Comparison of ENCODE assay signal across 18 mouse cellular contexts in the genomic region with DNA sequence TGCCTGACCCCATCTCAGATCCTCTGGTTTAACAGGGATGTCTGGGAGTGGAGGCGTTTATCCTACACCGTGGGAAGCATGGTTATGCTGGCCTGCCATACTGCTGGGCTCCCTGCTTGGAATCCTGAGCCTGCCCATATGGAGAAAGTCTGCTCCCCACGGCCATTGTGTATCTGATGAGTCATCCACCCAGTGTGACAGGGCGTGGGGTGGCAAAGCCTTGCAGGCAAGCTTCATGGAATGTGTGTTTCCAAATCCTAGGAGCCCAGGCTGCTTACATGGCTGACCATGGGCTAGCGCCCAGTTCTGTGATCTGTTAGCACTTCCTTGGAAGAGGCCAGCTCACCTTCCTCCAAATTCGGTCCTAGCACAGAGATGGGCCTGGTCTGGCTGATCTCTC. TPM values are rescaled to one million over a fixed set of nuclear protein-coding genes. Genes with fewer than 3 reads are reported as not detected.
DNase-seq lines count a peak whose midpoint lies in the region; ATAC-seq lines count a peak whose summit lies in the region.
"Had no signal": no experiment of that assay in that cellular context is flagged by ENCODE, and none has a peak within 500 bp of the region (broad histone marks: within the 10 kb centered on the region; RNA-seq: fewer than 3 reads in every experiment).

No protein-coding gene starts in this region.

- no peak overlapping the region for H3K9ac ChIP-seq in hindbrain, embryonic 12.5 days
- H3K9ac ChIP-seq in stomach, embryonic 15.5 days = no peak overlapping the region
- H3K9ac ChIP-seq: heart, embryonic 12.5 days; liver, embryonic 15.5 days; midbrain, embryonic 13.5 days had no signal

- peak; percentile 49 to 70 for DNase-seq in adrenal gland, adult (ENCODE audit: inconsistent age in 2 of 2, low spot score in 1 of 2)
- DNase-seq in adrenal gland, postnatal 4 days (ENCODE audit: low spot score in 2 of 2) = no peak
- DNase-seq in hindbrain, embryonic 10.5 days (ENCODE audit: low spot score) = no peak
- peak; percentile 52 for DNase-seq in cerebellum, adult 8-10 months
- no peak for DNase-seq in c-Kit-positive CD71-positive TER-119-positive erythroid progenitor cells, embryonic 14.5 days (ENCODE audit: low spot score)
- DNase-seq in layer of hippocampus, adult 8-10 months (ENCODE audit: low spot score in 2 of 2) = no peak
- DNase-seq: kidney, postnatal 14 days; layer of hippocampus, postnatal 36 days; left cerebral cortex, postnatal 4 days; lung, postnatal 36 days; thymus, postnatal 4 days had no signal

- 69% methylated on average over 6 of the region's 6 CpGs for WGBS in hindbrain, embryonic 10.5 days
- 79% methylated on average over 6 of the region's 6 CpGs for WGBS in hindbrain, embryonic 12.5 days
- whole genome bisulfite sequencing in stomach, embryonic 15.5 days = 65% methylated on average over 6 of the region's 6 CpGs

- peak overlapping the region; percentile 29; the same call in 1 of the 2 replicates for H3K27ac ChIP-seq in hindbrain, embryonic 10.5 days
- H3K27ac ChIP-seq in hindbrain, embryonic 12.5 days = no peak overlapping the region
- peak overlapping the region; percentile 17; the same call in 1 of the 2 replicates for H3K27ac ChIP-seq in stomach, embryonic 15.5 days
- H3K27ac ChIP-seq: liver, embryonic 15.5 days; midbrain, embryonic 13.5 days had no signal

- no peaks in the 10 kb centered on the region for H3K27me3 ChIP-seq in hindbrain, embryonic 10.5 days (ENCODE audit: insufficient read depth, poor library complexity, severe bottlenecking)
- H3K27me3 ChIP-seq in hindbrain, embryonic 12.5 days = no peaks in the 10 kb centered on the region
- no peaks in the 10 kb centered on the region for H3K27me3 ChIP-seq in stomach, embryonic 15.5 days (replicated peaks)
- H3K27me3 ChIP-seq: heart, embryonic 12.5 days; liver, embryonic 15.5 days; midbrain, embryonic 13.5 days had no signal

- H3K36me3 ChIP-seq in hindbrain, embryonic 10.5 days = no peaks in the 10 kb centered on the region
- no peaks in the 10 kb centered on the region for H3K36me3 ChIP-seq in hindbrain, embryonic 12.5 days
- H3K36me3 ChIP-seq in stomach, embryonic 15.5 days = no peaks in the 10 kb centered on the region
- H3K36me3 ChIP-seq: heart, embryonic 12.5 days; liver, embryonic 15.5 days; midbrain, embryonic 13.5 days had no signal

- H3K4me1 ChIP-seq in hindbrain, embryonic 10.5 days (replicated peaks) = peaks cover 13% of the 10 kb centered on the region
- H3K4me1 ChIP-seq in hindbrain, embryonic 12.5 days = peaks cover 12% of the 10 kb centered on the region
- peaks cover 9% of the 10 kb centered on the region; the same call in 1 of the 2 replicates for H3K4me1 ChIP-seq in stomach, embryonic 15.5 days

- no peak overlapping the region for H3K4me3 ChIP-seq in hindbrain, embryonic 10.5 days
- no peak overlapping the region for H3K4me3 ChIP-seq in hindbrain, embryonic 12.5 days
- H3K4me3 ChIP-seq in stomach, embryonic 15.5 days (replicated peaks) = no peak overlapping the region
- H3K4me3 ChIP-seq: heart, embryonic 12.5 days; liver, embryonic 15.5 days; midbrain, embryonic 13.5 days had no signal

- ATAC-seq in hindbrain, embryonic 12.5 days (ENCODE audit: low FRiP score) = no peak
- no peak for ATAC-seq in stomach, embryonic 15.5 days (ENCODE audit: insufficient read depth, low FRiP score, low read depth)
- ATAC-seq: intestine, embryonic 16.5 days; midbrain, embryonic 13.5 days had no signal

- no peaks in the 10 kb centered on the region for H3K9me3 ChIP-seq in hindbrain, embryonic 10.5 days
- H3K9me3 ChIP-seq in hindbrain, embryonic 12.5 days (replicated peaks) = no peaks in the 10 kb centered on the region
- no peaks in the 10 kb centered on the region for H3K9me3 ChIP-seq in stomach, embryonic 15.5 days
- H3K9me3 ChIP-seq: heart, embryonic 12.5 days; liver, embryonic 15.5 days; midbrain, embryonic 13.5 days had no signal

- no peak overlapping the region for H3K4me2 ChIP-seq in hindbrain, embryonic 12.5 days (replicated peaks)
- H3K4me2 ChIP-seq in stomach, embryonic 15.5 days = no peak overlapping the region
- H3K4me2 ChIP-seq: heart, embryonic 12.5 days; liver, embryonic 15.5 days; midbrain, embryonic 13.5 days had no signal

RNA-seq across cellular contexts. Expression of gene Thrsp, which starts 9.0 kb away (rescaled TPM):
- 10 to 100 TPM; 36.9 to 51.7 TPM for total RNA-seq in adrenal gland, postnatal 4 days (2021)
- polyA plus RNA-seq in hindbrain, embryonic 10.5 days (2016; fragmentation: Nextera tagmentation; extraction: Ambion mirVana) = 0.37 and 0.43 TPM in 2 replicates
- 0.72 and 0.81 TPM in 2 replicates for polyA plus RNA-seq in hindbrain, embryonic 12.5 days (2016; fragmentation: Nextera tagmentation; extraction: Ambion mirVana)
- polyA plus RNA-seq in stomach, embryonic 15.5 days (2015; fragmentation: Nextera tagmentation; extraction: Ambion mirVana) = 1.0 and 1.7 TPM in 2 replicates
- 10 to 100 TPM; 28.4 to 62.4 (median 39.8) TPM for total RNA-seq in layer of hippocampus, adult 8-10 months (2022)
- polyA plus RNA-seq: embryonic facial prominence, embryonic 11.5 days had no signal

RNA-seq across cellular contexts. Expression of gene Kctd14, which starts 24.6 kb away (rescaled TPM):
- 1 to 10 TPM; 3.6 to 4.5 TPM for total RNA-seq in adrenal gland, postnatal 4 days (2021)
- 0.20 and 0.37 TPM in 2 replicates for polyA plus RNA-seq in hindbrain, embryonic 10.5 days (2016; fragmentation: Nextera tagmentation; extraction: Ambion mirVana)
- 1.8 and 2.3 TPM in 2 replicates for polyA plus RNA-seq in hindbrain, embryonic 12.5 days (2016; fragmentation: Nextera tagmentation; extraction: Ambion mirVana)
- polyA plus RNA-seq in stomach, embryonic 15.5 days (2015; fragmentation: Nextera tagmentation; extraction: Ambion mirVana) = 21.1 and 22.3 TPM in 2 replicates
- 1 to 10 TPM; 4.1 to 6.4 (median 5.6) TPM for total RNA-seq in layer of hippocampus, adult 8-10 months (2022)

RNA-seq across cellular contexts. Expression of gene Ndufc2, which starts 26.8 kb away (rescaled TPM):
- total RNA-seq in adrenal gland, postnatal 4 days (2021) = 100 to 1,000 TPM; 314 to 350 TPM
- polyA plus RNA-seq in hindbrain, embryonic 10.5 days (2016; fragmentation: Nextera tagmentation; extraction: Ambion mirVana) = 322 and 341 TPM in 2 replicates
- polyA plus RNA-seq in hindbrain, embryonic 12.5 days (2016; fragmentation: Nextera tagmentation; extraction: Ambion mirVana) = 350 and 364 TPM in 2 replicates
- polyA plus RNA-seq in stomach, embryonic 15.5 days (2015; fragmentation: Nextera tagmentation; extraction: Ambion mirVana) = 338 and 367 TPM in 2 replicates
- 100 to 1,000 TPM; 195 to 233 (median 212) TPM for total RNA-seq in layer of hippocampus, adult 8-10 months (2022)

RNA-seq across cellular contexts. Expression of gene Ints4, which starts 54.2 kb away (rescaled TPM):
- 10 to 100 TPM; 64.5 to 68.4 TPM for total RNA-seq in adrenal gland, postnatal 4 days (2021)
- polyA plus RNA-seq in hindbrain, embryonic 10.5 days (2016; fragmentation: Nextera tagmentation; extraction: Ambion mirVana) = 61.0 and 63.7 TPM in 2 replicates
- 54.2 and 55.3 TPM in 2 replicates for polyA plus RNA-seq in hindbrain, embryonic 12.5 days (2016; fragmentation: Nextera tagmentation; extraction: Ambion mirVana)
- 44.1 and 47.2 TPM in 2 replicates for polyA plus RNA-seq in stomach, embryonic 15.5 days (2015; fragmentation: Nextera tagmentation; extraction: Ambion mirVana)
- total RNA-seq in layer of hippocampus, adult 8-10 months (2022) = 10 to 100 TPM; 32.3 to 42.5 (median 35.7) TPM

RNA-seq across cellular contexts. Expression of gene Alg8, which starts 55.2 kb away (rescaled TPM):
- total RNA-seq in adrenal gland, postnatal 4 days (2021) = 10 to 100 TPM; 19.3 to 20.3 TPM
- polyA plus RNA-seq in hindbrain, embryonic 10.5 days (2016; fragmentation: Nextera tagmentation; extraction: Ambion mirVana) = 42.1 and 52.9 TPM in 2 replicates
- polyA plus RNA-seq in hindbrain, embryonic 12.5 days (2016; fragmentation: Nextera tagmentation; extraction: Ambion mirVana) = 27.6 and 28.1 TPM in 2 replicates
- polyA plus RNA-seq in stomach, embryonic 15.5 days (2015; fragmentation: Nextera tagmentation; extraction: Ambion mirVana) = 46.2 and 46.9 TPM in 2 replicates
- 10 to 100 TPM in 3 of 4 experiments, 1 to 10 TPM in 1; 9.0 to 12.7 (median 11.2) TPM for total RNA-seq in layer of hippocampus, adult 8-10 months (2022)

Comparison
In these comparisons a context has a peak if more than half of its experiments do, and no peak if none do; other contexts are left out.
1. DNase-seq: peak in adrenal gland, adult (2 of 2) and cerebellum, adult 8-10 months (single experiment); none in adrenal gland, postnatal 4 days (0 of 2), hindbrain, embryonic 10.5 days (single experiment), c-Kit-positive CD71-positive TER-119-positive erythroid progenitor cells, embryonic 14.5 days (single experiment) and layer of hippocampus, adult 8-10 months (0 of 2).